In genomic region chr9:104180046-104180445, GRCm38 (mm10) we compare ENCODE assay signal across 32 mouse cellular contexts. TPM values are rescaled to one million over a fixed set of nuclear protein-coding genes. Genes with fewer than 3 reads are reported as not detected.
DNase-seq lines count a peak whose midpoint lies in the region; ATAC-seq lines count a peak whose summit lies in the region.
"Had no signal": no experiment of that assay in that cellular context is flagged by ENCODE, and none has a peak within 500 bp of the region (broad histone marks: within the 10 kb centered on the region; RNA-seq: fewer than 3 reads in every experiment).

No protein-coding gene starts in this region.

- H3K27me3 ChIP-seq in midbrain, embryonic 14.5 days (ENCODE audit: control insufficient read depth, insufficient read depth, low read length), result no peaks in the 10 kb centered on the region
- H3K27me3 ChIP-seq: embryonic facial prominence, embryonic 15.5 days; forebrain, embryonic 12.5 days; liver, embryonic 12.5 days; neural tube, embryonic 15.5 days had no signal

- no peaks in the 10 kb centered on the region for H3K4me1 ChIP-seq in midbrain, embryonic 14.5 days (ENCODE audit: control insufficient read depth, insufficient read depth, low read length)
- H3K4me1 ChIP-seq: embryonic facial prominence, embryonic 10.5 days; embryonic facial prominence, embryonic 15.5 days; forebrain, embryonic 12.5 days; liver, embryonic 12.5 days; neural tube, embryonic 15.5 days had no signal

- H3K27ac ChIP-seq in midbrain, embryonic 14.5 days (replicated peaks; ENCODE audit: low read depth, low read length), result no peak overlapping the region
- H3K27ac ChIP-seq: embryonic facial prominence, embryonic 10.5 days; embryonic facial prominence, embryonic 15.5 days; forebrain, embryonic 12.5 days; hindbrain, embryonic 10.5 days; liver, embryonic 12.5 days; neural tube, embryonic 15.5 days had no signal

- 91% methylated on average over 6 of the region's 6 CpGs for WGBS in midbrain, embryonic 14.5 days

- no peaks in the 10 kb centered on the region for H3K9me3 ChIP-seq in midbrain, embryonic 14.5 days (ENCODE audit: control insufficient read depth, low read length)
- H3K9me3 ChIP-seq: embryonic facial prominence, embryonic 10.5 days; embryonic facial prominence, embryonic 15.5 days; forebrain, embryonic 12.5 days; G1E; hindbrain, embryonic 10.5 days; liver, embryonic 12.5 days; neural tube, embryonic 15.5 days had no signal

- ATAC-seq in midbrain, embryonic 14.5 days (ENCODE audit: low FRiP score, low TSS enrichment), result no peak
- ATAC-seq: forebrain, postnatal 0 days; hindbrain, embryonic 16.5 days; liver, embryonic 12.5 days; liver, postnatal 0 days had no signal

- H3K36me3 ChIP-seq in midbrain, embryonic 14.5 days (ENCODE audit: control insufficient read depth, insufficient read depth, low read length), result peaks cover 90% of the 10 kb centered on the region

- DNase-seq in frontal cortex, adult 2 months (ENCODE audit: extremely low spot score in 1 of 2, low spot score in 1 of 2), result peak; percentile 43 to 74
- no peak for DNase-seq in frontal cortex, postnatal 14 days (ENCODE audit: low spot score in 2 of 2)
- peak; percentile 78 for DNase-seq in right cerebral cortex, adult 18-20 months
- no peak for DNase-seq in right cerebral cortex, postnatal 14 days
- DNase-seq in left cerebral cortex, adult 8-10 months (ENCODE audit: low spot score in 2 of 2), result peak; percentile 11 to 61
- peak; percentile 56 to 66 for DNase-seq in right cerebral cortex, postnatal 36 days (ENCODE audit: low spot score in 2 of 2)
- DNase-seq in midbrain, embryonic 14.5 days, result no peak
- no peak for DNase-seq in thymus, postnatal 10 days (ENCODE audit: low spot score in 2 of 2)
- DNase-seq: adrenal gland, adult 8-10 months; cerebellum, adult 8-10 months; cerebellum, postnatal 25 days; forebrain, postnatal 0 days; heart, postnatal 14 days; kidney, adult 18-20 months; kidney, postnatal 36 days; layer of hippocampus, postnatal 36 days; liver, postnatal 0 days; lung, postnatal 36 days; retina, postnatal 1 day; spleen, adult 18-20 months; thymus, adult 18-20 months; thymus, postnatal 4 days had no signal

- H3K4me3 ChIP-seq in midbrain, embryonic 14.5 days (replicated peaks; ENCODE audit: low read depth, low read length), result no peak overlapping the region
- H3K4me3 ChIP-seq: embryonic facial prominence, embryonic 10.5 days; embryonic facial prominence, embryonic 15.5 days; forebrain, embryonic 12.5 days; hindbrain, embryonic 10.5 days; liver, embryonic 12.5 days; neural tube, embryonic 15.5 days had no signal

- H3K4me2 ChIP-seq in midbrain, embryonic 14.5 days (ENCODE audit: low read length), result no peak overlapping the region
- H3K4me2 ChIP-seq: embryonic facial prominence, embryonic 15.5 days; forebrain, embryonic 12.5 days; liver, embryonic 12.5 days; midbrain, embryonic 11.5 days; neural tube, embryonic 15.5 days had no signal

- no peak overlapping the region for H3K9ac ChIP-seq in midbrain, embryonic 14.5 days (replicated peaks; ENCODE audit: low read length)
- H3K9ac ChIP-seq: embryonic facial prominence, embryonic 15.5 days; forebrain, embryonic 12.5 days; forebrain, postnatal 0 days; liver, embryonic 12.5 days; liver, postnatal 0 days; neural tube, embryonic 15.5 days had no signal

RNA-seq across cellular contexts. Expression of gene Ackr4, which starts 53.3 kb away (rescaled TPM):
- polyA plus RNA-seq in frontal cortex, adult 2 months (2012; rRNA removed), result 0.23 and 0.32 TPM in 2 replicates
- total RNA-seq in left cerebral cortex, adult 8-10 months (2022), result not detected
- 0.46 and 0.80 TPM in 2 replicates for polyA plus RNA-seq in midbrain, embryonic 14.5 days (2014; fragmentation: Nextera tagmentation; extraction: Ambion mirVana)
- total RNA-seq: layer of hippocampus, postnatal 36 days; monocyte, adult 5-6 weeks had no signal
- polyA plus RNA-seq: G1E had no signal

Comparison
In these comparisons a context has a peak if more than half of its experiments do, and no peak if none do; other contexts are left out.
1. DNase-seq: peak in frontal cortex, adult 2 months (2 of 2), right cerebral cortex, adult 18-20 months (single experiment), left cerebral cortex, adult 8-10 months (2 of 2) and right cerebral cortex, postnatal 36 days (2 of 2); none in frontal cortex, postnatal 14 days (0 of 2), right cerebral cortex, postnatal 14 days (single experiment), midbrain, embryonic 14.5 days (single experiment) and thymus, postnatal 10 days (0 of 2).